Mouse (Mus musculus): ENCODE results near the gene Slc2a12.

Slc2a12 gene

GRCm38 (mm10) chr10:22644853-22645491 lies at the start of gene Slc2a12:
Slc2a12 (plus strand) TSS chr10:22645011.
- in situ Hi-C loops (cut with MboI, MseI) = no loop called here

GRCm38 (mm10) chr10:22598908-22599480 lies 45.8 kb upstream of the Slc2a12 start:
- in situ Hi-C loops (cut with MboI, MseI) = loop anchor here (25.0 kb wide), 1 partner anchor 488 kb away; no protein-coding TSS in a partner anchor

GRCm38 (mm10) chr10:22601046-22601445 lies 43.8 kb upstream of the Slc2a12 start:
- in situ Hi-C loops (cut with MboI, MseI) = no loop called here

GRCm38 (mm10) chr10:22604801-22605200 lies 40.0 kb upstream of the Slc2a12 start:
- in situ Hi-C loops (cut with MboI, MseI) = no loop called here

- in situ Hi-C loops (cut with MboI, MseI) = no loop called here
Observed at GRCm38 (mm10) chr10:22608273-22608672, 36.5 kb upstream of the Slc2a12 start.

GRCm38 (mm10) chr10:22608799-22609357 lies 35.9 kb upstream of the Slc2a12 start:
- in situ Hi-C loops (cut with MboI, MseI) = no loop called here

GRCm38 (mm10) chr10:22613301-22613700 lies 31.5 kb upstream of the Slc2a12 start:
- in situ Hi-C loops (cut with MboI, MseI) = no loop called here

GRCm38 (mm10) chr10:22614554-22614953 lies 30.3 kb upstream of the Slc2a12 start:
- in situ Hi-C loops (cut with MboI, MseI) = no loop called here

- in situ Hi-C loops (cut with MboI, MseI) = no loop called here
Observed at GRCm38 (mm10) chr10:22615309-22615708, 29.5 kb upstream of the Slc2a12 start.

GRCm38 (mm10) chr10:22618842-22619241 lies 26.0 kb upstream of the Slc2a12 start:
- in situ Hi-C loops (cut with MboI, MseI) = no loop called here

GRCm38 (mm10) chr10:22628832-22629231 lies 16.0 kb upstream of the Slc2a12 start:
- in situ Hi-C loops (cut with MboI, MseI) = no loop called here

- in situ Hi-C loops (cut with MboI, MseI) = no loop called here
Observed at GRCm38 (mm10) chr10:22631103-22631502, 13.7 kb upstream of the Slc2a12 start.

- in situ Hi-C loops (cut with MboI, MseI) = no loop called here
Observed at GRCm38 (mm10) chr10:22631528-22631927, 13.3 kb upstream of the Slc2a12 start.

- in situ Hi-C loops (cut with MboI, MseI) = no loop called here
Observed at GRCm38 (mm10) chr10:22631956-22632355, 12.9 kb upstream of the Slc2a12 start.

GRCm38 (mm10) chr10:22633406-22634306 lies 11.2 kb upstream of the Slc2a12 start:
- in situ Hi-C loops (cut with MboI, MseI) = no loop called here

- in situ Hi-C loops (cut with MboI, MseI) = no loop called here
Observed at GRCm38 (mm10) chr10:22637241-22637640, 7.6 kb upstream of the Slc2a12 start.

- in situ Hi-C loops (cut with MboI, MseI) = no loop called here
Observed at GRCm38 (mm10) chr10:22644171-22644570, 640 bp upstream of the Slc2a12 start.

- in situ Hi-C loops (cut with MboI, MseI) = no loop called here
Observed at GRCm38 (mm10) chr10:22648702-22649101, 3.9 kb downstream of the Slc2a12 start.

- in situ Hi-C loops (cut with MboI, MseI) = no loop called here
Observed at GRCm38 (mm10) chr10:22653820-22654219, 9.0 kb downstream of the Slc2a12 start.

GRCm38 (mm10) chr10:22658534-22659385 lies 13.9 kb downstream of the Slc2a12 start:
- in situ Hi-C loops (cut with MboI, MseI) = no loop called here

- in situ Hi-C loops (cut with MboI, MseI) = no loop called here
Observed at GRCm38 (mm10) chr10:22659386-22659725, 14.5 kb downstream of the Slc2a12 start.
